Mouse (Mus musculus): ENCODE results near the gene Tbca.

DNA sequence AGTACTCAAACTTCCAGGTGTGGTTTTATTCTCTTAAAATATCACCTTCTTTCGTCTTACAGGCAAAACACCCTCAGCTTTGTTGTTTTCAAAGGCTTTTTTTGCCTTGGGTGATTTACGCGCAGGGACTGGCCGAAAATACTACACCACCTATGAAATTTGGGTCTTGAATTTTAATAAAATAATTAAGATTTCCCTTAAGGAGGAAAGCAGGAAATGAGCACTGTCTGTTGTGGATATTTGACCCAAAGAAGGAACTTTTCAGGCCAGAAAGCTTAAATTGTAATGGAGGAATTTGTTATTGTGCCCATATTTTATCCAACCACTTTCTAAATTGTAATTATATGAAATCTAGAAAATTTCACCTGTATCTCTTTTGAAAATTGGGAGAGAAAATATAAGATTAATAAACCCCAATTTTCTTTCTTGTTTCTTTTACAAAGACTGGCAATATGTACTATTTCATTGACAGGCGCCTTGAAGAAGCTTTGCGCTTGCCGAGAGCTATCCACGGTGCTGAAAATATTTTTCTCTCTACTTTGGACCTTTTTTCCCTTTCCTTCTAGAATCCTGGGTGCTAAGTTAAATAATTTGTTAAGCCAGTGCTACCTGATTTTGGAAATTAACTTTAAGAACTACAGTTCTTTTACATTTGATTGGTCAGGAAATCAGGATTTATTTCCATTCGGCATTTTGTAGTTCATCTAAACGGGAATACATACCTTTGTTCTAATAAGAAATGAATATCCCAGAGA lies 89.5 kb downstream of the Tbca start:
- TF ChIP-seq CTCF (IDR thresholded peaks at IDR 0.05; ENCODE audit: low read depth, low read length): no peak
- no peak for TF ChIP-seq POLR2AphosphoS5 (IDR thresholded peaks at IDR 0.05; ENCODE audit: insufficient replicate concordance, low read depth, low read length)
- TF ChIP-seq GATA1 (IDR thresholded peaks at IDR 0.05; ENCODE audit: borderline replicate concordance, low read length): no peak
- no peak for TF ChIP-seq GATA2 (IDR thresholded peaks at IDR 0.05; ENCODE audit: borderline replicate concordance, low read depth, low read length)
- TF ChIP-seq TAL1 (conservative IDR thresholded peaks at IDR 0.05; ENCODE audit: low read depth, low read length): no peak

Data from G1E (cell line).